Mouse (Mus musculus) WW6 (cell line): ENCODE data around the gene Apoc1.
A peak's percentile ranks its signal among the peaks of the same experiment; 100 is the strongest.

Experiments
- DNase-seq: peaks from one replicate; pipeline ENCODE4 v3.0.0-alpha.2; 2013; ENCODE audit warnings: low read depth, low spot score

The Apoc1 gene

DNA sequence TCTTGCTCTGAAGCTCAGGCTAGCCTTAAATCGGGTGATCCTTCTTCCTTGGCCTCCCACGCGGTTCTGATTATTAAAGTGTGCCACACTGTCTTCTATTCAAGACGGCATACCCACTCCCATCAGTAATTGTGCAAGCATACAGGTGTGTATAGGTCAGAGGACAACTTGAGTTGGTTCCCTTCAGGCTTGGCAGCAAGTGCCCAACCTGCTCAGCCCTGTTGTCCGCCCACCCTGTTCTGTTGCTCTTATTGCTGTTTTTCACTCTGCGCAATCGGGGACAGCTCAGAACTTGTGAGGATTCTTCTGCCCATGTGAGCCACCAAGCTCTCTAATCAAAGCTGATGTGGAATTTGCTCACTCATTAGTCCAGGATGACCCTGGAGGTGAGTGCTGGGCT is 12.8 kb upstream of the Apoc1 start:
- DNase-seq, result no peak

- DNase-seq, result no peak
Measured at GRCm38 (mm10) chr7:19704475-19704874, 12.0 kb upstream of the Apoc1 start.

- no peak for DNase-seq
Measured at GRCm38 (mm10) chr7:19702859-19703555, 10.5 kb upstream of the Apoc1 start.

DNA sequence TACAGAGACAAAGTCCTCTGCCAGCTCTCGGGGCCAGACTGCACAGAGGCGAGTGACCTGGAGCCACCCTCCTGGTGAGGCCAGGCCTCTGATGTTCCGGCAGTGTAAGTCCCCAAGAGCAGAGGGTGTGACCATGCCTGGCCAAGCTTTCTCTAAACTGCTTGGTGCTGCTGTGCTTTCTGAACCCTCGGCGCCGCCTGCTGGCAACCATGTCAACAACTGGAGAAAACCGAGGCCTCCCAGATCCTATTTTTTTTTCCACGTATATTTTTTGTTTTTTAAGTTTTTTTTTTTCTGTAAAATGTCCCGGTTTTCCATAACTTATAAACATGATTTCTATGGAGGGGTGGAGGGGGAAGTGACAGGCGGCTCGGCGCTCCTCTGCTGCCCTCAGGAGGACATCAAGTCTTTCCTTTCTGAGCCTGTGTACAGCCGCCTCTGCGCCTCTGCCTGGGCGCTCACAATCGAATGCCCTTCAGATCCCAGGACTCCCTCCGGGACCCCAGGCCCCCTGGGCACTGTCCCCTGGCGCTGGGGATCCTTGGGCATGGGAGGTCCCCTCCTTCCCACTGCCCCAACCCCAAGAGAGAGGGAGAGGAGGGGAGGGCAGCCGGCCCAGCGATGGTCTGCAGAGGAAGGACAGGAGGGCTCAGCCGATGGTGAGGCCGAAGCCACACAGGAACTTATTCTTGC is 8.8 kb upstream of the Apoc1 start:
- no peak for DNase-seq

DNA sequence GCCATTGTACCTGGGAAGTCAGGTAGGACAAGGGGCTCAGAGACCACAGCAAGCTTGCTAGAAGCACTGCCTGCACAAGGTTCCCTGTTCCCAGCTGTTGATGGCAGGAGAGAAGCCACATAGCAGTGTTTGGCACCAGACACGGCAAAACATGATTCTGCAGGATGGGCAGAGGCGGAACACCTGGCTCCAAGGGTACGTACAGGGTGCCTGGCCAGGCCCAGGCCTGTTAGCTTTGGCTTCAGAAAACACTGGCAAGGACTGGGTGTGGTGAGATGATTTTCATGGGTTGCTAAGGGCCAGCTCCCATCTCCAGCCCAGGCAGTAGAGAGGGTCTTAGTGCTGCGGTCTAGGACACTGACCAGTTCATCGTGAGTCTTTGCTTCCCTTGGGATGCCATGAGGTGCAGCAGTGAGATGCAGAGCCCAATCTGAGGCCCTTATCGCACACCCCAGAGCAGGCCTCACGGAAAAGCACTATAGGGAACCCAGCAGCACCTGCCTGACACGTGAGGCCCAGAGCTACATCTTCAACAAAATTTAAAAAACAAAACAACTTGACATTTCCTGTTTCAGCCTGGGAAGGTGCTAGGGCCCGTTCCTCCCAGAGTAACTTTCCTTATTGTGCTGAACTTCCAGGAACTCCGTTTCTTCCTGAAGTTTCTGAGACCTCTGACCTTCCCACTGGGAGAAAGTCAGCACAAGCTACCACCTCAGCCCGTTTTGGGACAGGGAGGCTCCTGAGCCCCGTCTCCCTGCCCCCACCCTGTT is 8.0 kb upstream of the Apoc1 start:
- DNase-seq, result no peak

DNA sequence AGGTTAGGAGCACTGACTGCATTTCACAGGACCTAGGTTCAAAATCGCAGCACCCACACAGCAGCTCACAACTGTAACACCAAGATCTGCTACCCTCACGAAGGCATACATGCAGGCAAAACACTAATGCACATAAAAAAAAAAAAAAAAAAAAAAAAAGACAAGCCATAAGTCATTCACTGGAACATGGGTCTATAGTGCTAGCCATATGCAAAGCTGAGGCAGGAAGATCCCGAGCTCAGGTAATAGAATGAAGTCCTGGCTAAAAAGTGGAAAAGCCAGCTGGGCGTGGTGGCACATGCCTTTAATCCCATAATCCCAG is 7.3 kb upstream of the Apoc1 start:
- no peak for DNase-seq

GRCm38 (mm10) chr7:19698907-19699826 is 6.7 kb upstream of the Apoc1 start, which contains the start of gene Apoe:
Apoe (minus strand) TSS chr7:19699188.
- DNase-seq, result no peak

DNA sequence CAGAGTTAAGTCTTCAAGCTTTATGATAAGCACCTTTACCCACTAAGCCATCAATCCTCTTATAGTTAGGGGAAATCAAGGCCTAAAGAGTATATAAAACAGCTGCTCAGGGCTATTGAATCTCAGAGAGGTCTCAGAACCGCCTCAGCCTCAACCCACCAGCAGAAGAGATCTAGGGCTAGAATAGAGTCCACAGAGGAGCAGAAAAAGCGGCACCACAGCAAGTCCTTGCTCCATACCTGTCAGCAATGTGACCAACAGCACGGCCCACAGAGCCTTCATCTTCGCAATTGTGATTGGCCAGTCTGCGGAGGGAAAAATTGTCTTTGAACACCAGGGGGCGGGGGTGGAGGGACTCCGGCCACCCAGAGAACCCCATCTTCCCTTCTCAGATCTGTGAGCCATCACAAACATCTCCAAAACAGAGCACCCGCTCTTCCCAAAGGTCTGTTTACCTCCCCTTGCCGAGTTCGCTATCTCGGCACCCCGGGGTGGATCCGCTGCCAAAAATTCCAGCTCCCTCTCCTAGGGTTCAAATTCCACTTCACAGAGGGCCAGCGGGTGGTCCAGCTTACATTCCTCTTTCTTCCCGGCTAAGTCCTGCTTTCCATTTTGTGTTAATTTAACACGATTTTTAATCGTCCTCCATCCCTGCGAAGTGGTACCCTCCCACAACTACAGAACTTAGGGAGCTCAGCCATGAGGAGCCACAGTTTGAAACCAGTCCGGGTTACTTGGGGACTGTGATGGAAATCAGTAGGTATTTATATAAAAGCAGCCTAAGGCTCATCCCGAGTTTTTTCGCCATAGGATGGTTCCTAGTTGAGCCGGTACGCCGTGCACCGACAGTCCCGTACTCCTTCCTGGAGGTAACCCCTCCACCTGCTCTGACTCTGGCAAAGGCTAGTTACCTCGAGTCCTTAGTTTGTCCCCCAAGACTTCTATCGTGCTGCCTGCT is 5.8 kb upstream of the Apoc1 start:
- DNase-seq, result no peak

DNA sequence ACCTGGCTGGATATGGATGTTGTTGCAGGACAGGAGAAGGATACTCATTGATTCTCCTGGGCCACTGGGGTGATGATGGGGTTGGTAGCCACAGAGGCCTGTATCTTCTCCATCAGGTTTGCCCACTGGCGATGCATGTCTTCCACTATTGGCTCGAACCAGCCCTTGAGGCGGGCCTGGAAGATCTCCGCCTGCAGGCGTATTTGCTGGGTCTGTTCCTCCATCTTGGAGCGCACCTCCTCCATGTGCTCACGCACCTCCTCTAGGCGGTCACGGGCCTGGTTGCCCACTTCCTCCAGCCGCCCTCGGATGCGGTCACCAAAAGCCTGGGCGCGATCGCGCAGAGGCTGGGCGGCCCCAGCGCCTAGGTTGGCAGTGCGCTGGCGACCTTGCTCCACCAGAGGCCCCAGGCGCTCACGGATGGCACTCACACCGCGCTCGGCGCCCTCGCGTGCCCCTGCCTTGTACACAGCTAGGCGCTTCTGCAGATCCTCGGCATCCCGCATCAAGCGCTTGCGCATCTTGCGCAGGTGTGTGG is 3.9 kb upstream of the Apoc1 start:
- no peak for DNase-seq

- DNase-seq, result no peak
Measured at GRCm38 (mm10) chr7:19695881-19696280, 3.4 kb upstream of the Apoc1 start.

GRCm38 (mm10) chr7:19695213-19695594 is 2.7 kb upstream of the Apoc1 start:
- DNase-seq, result no peak

GRCm38 (mm10) chr7:19694336-19695212 is 2.1 kb upstream of the Apoc1 start:
- no peak for DNase-seq

DNA sequence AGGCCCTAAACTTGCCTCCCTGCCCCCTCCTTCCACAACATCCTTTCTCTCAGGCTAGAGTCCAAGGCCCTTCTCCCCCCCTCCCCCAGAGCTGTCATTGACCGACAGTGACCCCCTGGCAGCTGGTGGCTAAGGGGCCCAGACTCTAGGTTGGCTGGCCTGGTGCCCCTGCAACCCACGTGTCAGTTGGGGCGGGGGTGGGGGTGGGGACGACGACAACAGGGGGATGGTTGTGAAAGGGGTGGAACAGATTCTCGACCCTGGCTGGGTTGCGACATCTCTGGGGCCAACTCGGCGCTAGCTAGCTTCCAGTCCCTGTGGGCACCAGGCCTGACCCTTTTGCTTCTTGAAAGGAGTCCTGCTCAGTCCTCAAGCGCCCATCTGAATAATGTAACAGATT is 961 bp upstream of the Apoc1 start:
- no peak for DNase-seq

DNA sequence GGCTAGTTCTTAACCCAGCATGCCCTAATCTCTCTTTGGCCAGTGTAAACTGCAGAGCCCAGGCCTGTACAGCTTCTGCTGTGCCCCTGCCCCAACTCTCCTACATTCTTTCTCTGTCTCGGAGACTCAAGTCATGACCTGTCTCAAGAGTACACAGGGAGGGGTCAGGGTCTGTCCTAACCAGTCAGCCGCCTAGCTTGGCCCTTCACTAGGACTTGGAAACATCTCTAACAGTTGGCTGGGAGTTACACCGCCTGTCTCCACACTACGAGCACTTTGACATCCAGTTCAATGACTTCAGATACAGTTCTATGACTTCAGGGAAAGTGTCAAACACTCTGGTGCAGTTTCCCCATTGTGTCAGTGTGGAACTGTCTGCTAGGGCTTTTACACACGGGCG is 1.0 kb downstream of the Apoc1 start:
- no peak for DNase-seq

GRCm38 (mm10) chr7:19690845-19691244 is 1.6 kb downstream of the Apoc1 start:
- no peak for DNase-seq

DNA sequence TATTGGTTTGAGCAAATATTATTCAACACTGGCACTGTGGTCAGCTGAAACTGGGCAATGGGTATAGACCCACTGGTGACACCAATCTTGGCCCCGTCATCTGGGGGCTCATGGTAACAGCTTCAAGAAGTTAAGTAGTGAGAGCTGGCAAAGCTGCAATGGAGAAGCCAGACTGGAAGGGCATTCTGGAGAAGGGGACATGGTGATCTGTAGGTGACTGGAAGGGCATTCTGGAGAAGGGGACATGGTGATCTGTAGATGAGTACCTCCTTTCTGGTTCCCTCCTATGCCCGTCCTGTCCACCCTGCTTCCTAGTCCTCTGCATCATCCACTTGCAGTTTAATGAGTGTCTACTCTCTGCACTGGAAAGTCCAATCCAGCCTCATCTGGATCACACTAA is 3.8 kb downstream of the Apoc1 start:
- no peak for DNase-seq

DNA sequence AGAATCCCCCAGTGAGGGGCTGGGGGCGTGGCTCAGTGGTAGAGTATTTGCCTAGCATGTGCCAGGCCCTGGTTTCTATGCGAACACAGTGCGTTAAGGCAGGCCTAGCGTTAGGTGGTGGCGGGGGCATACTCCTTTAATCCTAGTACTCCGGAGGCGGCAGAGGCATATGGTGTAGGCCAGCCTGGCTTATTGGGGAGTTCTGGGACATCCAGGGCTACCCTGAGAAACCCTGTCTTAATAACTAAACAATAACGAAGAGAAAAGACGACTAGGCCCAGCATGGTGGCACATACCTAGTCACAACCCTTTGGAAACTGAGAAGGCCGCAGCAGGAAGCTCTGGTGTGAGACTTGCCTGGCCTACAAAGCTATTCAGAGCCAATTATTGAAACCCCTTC is 4.4 kb downstream of the Apoc1 start:
- no peak for DNase-seq

DNA sequence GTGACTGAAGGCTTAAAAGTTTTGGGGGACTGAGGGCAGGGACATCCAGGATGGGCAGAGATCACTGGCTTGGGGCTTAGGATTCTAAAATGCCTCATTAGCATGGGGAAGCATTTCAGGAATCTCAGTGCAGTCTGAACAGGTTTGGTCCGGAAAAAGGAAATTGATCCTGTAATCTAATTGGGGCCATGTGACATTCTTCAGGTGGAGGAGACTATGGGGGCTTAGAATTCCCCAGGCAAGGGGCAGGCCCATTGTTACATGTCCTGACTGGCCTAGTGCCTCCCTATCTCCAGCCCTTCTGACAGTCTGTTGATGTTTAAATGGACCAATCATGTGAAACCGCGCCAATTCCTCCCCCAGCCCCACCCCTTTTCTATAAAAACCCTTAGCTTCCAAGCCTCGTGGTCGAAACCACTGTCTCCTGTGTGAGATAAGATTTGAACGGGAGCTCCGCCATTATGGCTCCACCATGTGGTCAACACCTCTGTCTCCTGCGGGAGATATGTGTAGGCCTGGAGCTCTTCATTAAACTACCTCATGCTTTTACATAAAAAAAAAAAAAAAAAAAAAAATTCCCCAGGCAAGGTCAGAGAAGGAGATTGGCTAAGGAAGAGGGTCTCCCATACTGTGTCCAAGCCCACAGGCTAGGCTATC is 5.4 kb downstream of the Apoc1 start:
- peak; percentile 76 for DNase-seq

GRCm38 (mm10) chr7:19686521-19686920 is 5.9 kb downstream of the Apoc1 start:
- no peak for DNase-seq
